ENCODE assay signal across 21 mouse cellular contexts in genomic region chr4:135661994-135662393, GRCm38 (mm10). TPM values are rescaled to one million over a fixed set of nuclear protein-coding genes. Genes with fewer than 3 reads are reported as not detected.
DNase-seq lines count a peak whose midpoint lies in the region; ATAC-seq and TF ChIP-seq lines count a peak whose summit lies in the region.
"Had no signal": no experiment of that assay in that cellular context is flagged by ENCODE, and none has a peak within 500 bp of the region (broad histone marks: within the 10 kb centered on the region; RNA-seq: fewer than 3 reads in every experiment).

No protein-coding gene starts in this region.

- TF ChIP-seq EP300 in stomach, postnatal 0 days (optimal IDR thresholded peaks at IDR 0.05) = no peak

- ATAC-seq in stomach, postnatal 0 days (ENCODE audit: low FRiP score, low TSS enrichment) = no peak
- no peak for ATAC-seq in midbrain, embryonic 16.5 days
- ATAC-seq: forebrain, embryonic 16.5 days had no signal

- H3K36me3 ChIP-seq in E14TG2a.4 (ENCODE audit: insufficient read depth, low read length) = no peaks in the 10 kb centered on the region
- H3K36me3 ChIP-seq in small intestine, adult 2 months (ENCODE audit: control insufficient read depth, insufficient read depth, low read length) = no peaks in the 10 kb centered on the region
- no peaks in the 10 kb centered on the region for H3K36me3 ChIP-seq in stomach, postnatal 0 days (ENCODE audit: control insufficient read depth, insufficient read depth, low read length)
- H3K36me3 ChIP-seq in midbrain, embryonic 16.5 days (ENCODE audit: control insufficient read depth, insufficient read depth, low read length) = no peaks in the 10 kb centered on the region
- H3K36me3 ChIP-seq: embryonic facial prominence, embryonic 12.5 days; heart, embryonic 15.5 days; hindbrain, embryonic 15.5 days had no signal

- no peak for TF ChIP-seq POLR2A in small intestine, adult 2 months (IDR thresholded peaks at IDR 0.05; ENCODE audit: low read depth, low read length)

- peaks cover 7% of the 10 kb centered on the region for H3K27me3 ChIP-seq in E14TG2a.4 (ENCODE audit: insufficient read depth, low read length)
- H3K27me3 ChIP-seq in small intestine, adult 2 months (ENCODE audit: control insufficient read depth, insufficient read depth, low read length) = no peaks in the 10 kb centered on the region
- no peaks in the 10 kb centered on the region for H3K27me3 ChIP-seq in stomach, postnatal 0 days (ENCODE audit: control insufficient read depth, insufficient read depth, low read length)
- no peaks in the 10 kb centered on the region for H3K27me3 ChIP-seq in midbrain, embryonic 16.5 days (ENCODE audit: control insufficient read depth, insufficient read depth, low read depth, low read length)
- H3K27me3 ChIP-seq: embryonic facial prominence, embryonic 12.5 days; heart, embryonic 15.5 days; hindbrain, embryonic 15.5 days had no signal

- peaks cover 42% of the 10 kb centered on the region for H3K4me1 ChIP-seq in E14TG2a.4 (replicated peaks; ENCODE audit: low read depth, low read length)
- H3K4me1 ChIP-seq in small intestine, adult 2 months (ENCODE audit: control insufficient read depth, insufficient read depth, insufficient read length, low read length) = peaks cover 20% of the 10 kb centered on the region
- H3K4me1 ChIP-seq in stomach, postnatal 0 days (replicated peaks; ENCODE audit: control insufficient read depth, insufficient read depth) = no peaks in the 10 kb centered on the region; the same call in 1 of the 2 replicates
- H3K4me1 ChIP-seq in midbrain, embryonic 16.5 days (ENCODE audit: control insufficient read depth, insufficient read depth, low read length) = no peaks in the 10 kb centered on the region
- H3K4me1 ChIP-seq: hindbrain, embryonic 15.5 days had no signal

- no peak for DNase-seq in stomach, postnatal 0 days (ENCODE audit: low spot score)
- peak; percentile 57 for DNase-seq in thymus, postnatal 14 days
- no peak for DNase-seq in right cerebral cortex, adult 18-20 months
- DNase-seq in layer of hippocampus, postnatal 36 days = no peak
- DNase-seq in layer of hippocampus, postnatal 25 days (ENCODE audit: extremely low spot score in 1 of 2, low spot score in 1 of 2) = no peak
- DNase-seq: adrenal gland, adult 2 months; adrenal gland, postnatal 36 days; cerebellum, adult 2 months; cerebellum, postnatal 10 days; gastrocnemius, postnatal 10 days; heart, adult 18-20 months; heart, postnatal 36 days had no signal

- H3K27ac ChIP-seq in small intestine, adult 2 months (ENCODE audit: insufficient read depth, low read depth, low read length) = peak overlapping the region; percentile 76; the same call in 1 of the 2 replicates
- peak overlapping the region; percentile 82 for H3K27ac ChIP-seq in stomach, postnatal 0 days (replicated peaks)
- H3K27ac ChIP-seq in midbrain, embryonic 16.5 days (ENCODE audit: low read length) = no peak overlapping the region
- H3K27ac ChIP-seq: embryonic facial prominence, embryonic 12.5 days; hindbrain, embryonic 15.5 days had no signal

- no peak overlapping the region for H3K4me2 ChIP-seq in stomach, postnatal 0 days (replicated peaks; ENCODE audit: low read depth)
- H3K4me2 ChIP-seq in midbrain, embryonic 16.5 days (ENCODE audit: low read length) = no peak overlapping the region
- H3K4me2 ChIP-seq: embryonic facial prominence, embryonic 12.5 days; heart, embryonic 11.5 days; heart, embryonic 15.5 days; hindbrain, embryonic 15.5 days had no signal

- no peak overlapping the region for H3K9ac ChIP-seq in stomach, postnatal 0 days (ENCODE audit: low read length)
- H3K9ac ChIP-seq in midbrain, embryonic 16.5 days (ENCODE audit: low read depth, low read length) = no peak overlapping the region
- H3K9ac ChIP-seq: embryonic facial prominence, embryonic 12.5 days; heart, embryonic 15.5 days; hindbrain, embryonic 15.5 days had no signal

- H3K4me3 ChIP-seq in E14TG2a.4 (replicated peaks; ENCODE audit: low read length) = peak overlapping the region; percentile 26; the same call in 1 of the 2 replicates
- no peak overlapping the region for H3K4me3 ChIP-seq in small intestine, adult 2 months (ENCODE audit: low read depth, low read length)
- no peak overlapping the region for H3K4me3 ChIP-seq in stomach, postnatal 0 days (ENCODE audit: low read depth, low read length)
- H3K4me3 ChIP-seq in midbrain, embryonic 16.5 days (ENCODE audit: low read depth, low read length) = no peak overlapping the region
- H3K4me3 ChIP-seq: embryonic facial prominence, embryonic 12.5 days; heart, embryonic 15.5 days; hindbrain, embryonic 15.5 days had no signal

- WGBS in small intestine, adult 2 months = 67% methylated on average over 6 of the region's 6 CpGs
- 61% methylated on average over 6 of the region's 6 CpGs for WGBS in stomach, postnatal 0 days
- WGBS in midbrain, embryonic 16.5 days = 81% methylated on average over 6 of the region's 6 CpGs

- no peak for TF ChIP-seq CTCF in E14TG2a.4 (conservative IDR thresholded peaks at IDR 0.05; ENCODE audit: low read length)
- no peak for TF ChIP-seq CTCF in small intestine, adult 2 months (IDR thresholded peaks at IDR 0.05; ENCODE audit: extremely low read depth, insufficient read length, insufficient replicate concordance, low read depth, low read length)
- TF ChIP-seq CTCF in stomach, postnatal 0 days (IDR thresholded peaks at IDR 0.05; ENCODE audit: low read depth) = no peak

- H3K9me3 ChIP-seq in E14TG2a.4 (ENCODE audit: low read length) = no peaks in the 10 kb centered on the region
- H3K9me3 ChIP-seq in stomach, postnatal 0 days (ENCODE audit: control insufficient read depth, low read length) = no peaks in the 10 kb centered on the region
- no peaks in the 10 kb centered on the region for H3K9me3 ChIP-seq in midbrain, embryonic 16.5 days (replicated peaks; ENCODE audit: control insufficient read depth, low read length, poor library complexity, severe bottlenecking)
- H3K9me3 ChIP-seq: embryonic facial prominence, embryonic 12.5 days; heart, embryonic 15.5 days; hindbrain, embryonic 15.5 days had no signal

RNA-seq across cellular contexts. Expression of gene Ifnlr1, which starts 24.1 kb away (rescaled TPM):
- 4.9 and 11.4 TPM in 2 replicates for polyA plus RNA-seq in small intestine, adult 2 months (2012; rRNA removed)
- 1.9 and 2.1 TPM in 2 replicates for polyA plus RNA-seq in stomach, postnatal 0 days (2015; fragmentation: Nextera tagmentation; extraction: Ambion mirVana)
- polyA plus RNA-seq in midbrain, embryonic 16.5 days (2015; fragmentation: Nextera tagmentation; extraction: Ambion mirVana) = 0.20 and 0.31 TPM in 2 replicates
- under 1 TPM; 0.08 to 0.10 TPM for total RNA-seq in layer of hippocampus, postnatal 36 days (2021)
- under 1 TPM; 0.21 to 0.30 TPM for total RNA-seq in layer of hippocampus, postnatal 25 days (2021)
- total RNA-seq: common myeloid progenitor, adult 5-6 weeks had no signal
